Mouse (Mus musculus) gastrocnemius, postnatal 14 days (tissue): ENCODE measurements at regions not wholly inside any gene's neighbourhood (a gene's known extent, or its start where the extent isn't known, plus 50 kb on each side); places are given as distances from the start of the nearest gene placed in this dataset.

Experiments used
- DNase-seq: peaks from one replicate; pipeline ENCODE4 v3.0.0; 2021; ENCODE audit warnings: mixed read lengths
- intact Hi-C: fragments of 180-260 bp; cut with DNase I; formaldehyde crosslinking; loops from one replicate; pipeline ENCODE4 v1.15.1; 2025; ENCODE audit warnings: low total_unique reads

DNA sequence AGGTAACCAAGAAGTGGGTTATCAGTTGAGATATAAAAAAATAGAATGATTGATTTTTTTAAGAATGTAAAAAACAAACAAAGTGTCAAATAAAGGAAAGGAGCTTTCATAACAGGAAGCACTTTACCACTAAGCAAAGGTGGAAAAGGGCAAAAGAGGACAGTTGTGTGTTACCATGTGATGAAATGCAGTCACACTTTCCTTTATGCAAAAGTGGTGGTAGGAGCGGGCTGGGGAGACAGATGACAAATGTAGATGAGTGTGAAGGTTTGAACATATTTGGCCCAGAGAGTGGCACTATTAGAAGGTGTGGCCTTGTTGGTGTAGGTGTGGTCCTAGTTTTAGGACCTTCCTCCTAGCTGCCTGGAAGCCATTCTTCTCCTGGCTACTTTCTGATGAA is 222.6 kb upstream of the Adamts5 start:
- no peak for DNase-seq
- intact Hi-C loops: no loop called here

DNA sequence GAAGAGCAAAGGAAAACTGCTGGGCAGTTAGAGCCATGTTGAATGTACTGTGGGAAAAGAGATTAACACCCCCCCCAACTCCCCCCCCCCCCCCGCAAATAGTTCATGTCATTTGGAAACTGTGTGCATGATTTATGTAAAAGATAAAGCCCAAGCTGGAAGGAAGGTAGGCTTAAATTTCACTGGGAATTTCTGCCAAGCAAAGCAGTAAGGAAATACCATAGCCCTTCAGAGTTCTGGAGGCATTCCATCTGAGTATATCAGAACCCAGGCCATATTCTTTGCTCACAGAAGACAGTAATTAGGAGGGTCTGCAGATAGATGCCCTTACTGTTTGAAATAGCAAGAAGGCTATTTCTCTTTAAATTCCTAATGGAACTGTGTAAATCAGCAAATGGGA is 221.3 kb upstream of the Adamts5 start:
- no peak for DNase-seq
- intact Hi-C loops: no loop called here

DNA sequence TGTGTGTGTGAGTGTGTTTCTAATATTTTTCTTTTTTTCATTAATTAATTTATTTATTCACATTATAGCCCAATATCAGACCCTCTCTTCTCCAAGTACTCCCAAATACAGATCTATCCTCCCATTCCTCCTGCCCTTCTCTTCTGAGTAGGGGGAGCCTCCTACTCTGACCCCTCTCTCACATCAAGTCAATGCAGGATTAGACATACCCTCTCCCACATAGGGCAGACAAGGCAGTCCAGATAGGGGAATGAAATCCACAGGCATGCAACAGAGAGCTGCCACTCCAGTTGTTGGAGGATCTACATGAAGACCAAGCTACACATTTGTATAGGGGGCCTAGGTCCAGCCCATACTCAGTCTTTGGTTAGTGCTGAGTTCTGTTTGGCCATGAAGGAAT is 216.3 kb upstream of the Adamts5 start:
- DNase-seq: no peak
- intact Hi-C loops: no loop called here

DNA sequence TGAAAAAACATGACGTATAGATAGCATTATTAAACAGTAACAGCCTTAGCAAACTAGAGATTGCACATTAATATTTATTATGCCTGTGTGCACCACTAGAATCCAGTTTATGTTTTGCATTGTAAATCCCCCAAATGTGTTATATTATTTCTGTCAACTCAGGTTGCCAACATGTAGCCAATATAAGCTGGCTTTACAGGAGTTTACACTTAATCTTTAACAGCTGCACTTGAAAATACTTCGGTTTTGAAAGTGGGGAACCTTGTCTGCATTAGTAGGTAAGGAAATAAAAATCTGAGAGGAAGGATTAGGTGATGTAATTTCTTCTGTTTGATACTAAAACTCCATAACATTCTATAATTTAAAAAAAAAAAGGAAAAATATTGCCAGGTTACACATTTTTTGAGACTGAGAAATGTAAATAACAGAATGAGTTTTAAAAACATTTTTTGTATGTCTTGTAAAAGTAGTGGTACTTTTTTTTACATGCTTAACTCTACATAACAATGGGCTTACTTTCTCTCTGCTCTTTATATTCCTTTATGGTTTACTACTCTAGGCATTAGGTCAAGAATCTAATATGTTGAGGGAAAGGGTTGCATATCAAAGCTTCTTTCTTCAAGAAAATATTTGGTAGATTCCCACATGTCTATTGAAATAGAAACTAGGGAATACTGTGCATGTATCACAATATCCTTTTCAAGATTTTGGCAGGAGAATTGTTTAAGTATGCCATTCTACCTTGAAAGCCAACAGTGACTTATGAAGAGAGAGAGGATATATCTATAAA is 214.2 kb upstream of the Adamts5 start:
- intact Hi-C loops: no loop called here
- DNase-seq: no peak

DNA sequence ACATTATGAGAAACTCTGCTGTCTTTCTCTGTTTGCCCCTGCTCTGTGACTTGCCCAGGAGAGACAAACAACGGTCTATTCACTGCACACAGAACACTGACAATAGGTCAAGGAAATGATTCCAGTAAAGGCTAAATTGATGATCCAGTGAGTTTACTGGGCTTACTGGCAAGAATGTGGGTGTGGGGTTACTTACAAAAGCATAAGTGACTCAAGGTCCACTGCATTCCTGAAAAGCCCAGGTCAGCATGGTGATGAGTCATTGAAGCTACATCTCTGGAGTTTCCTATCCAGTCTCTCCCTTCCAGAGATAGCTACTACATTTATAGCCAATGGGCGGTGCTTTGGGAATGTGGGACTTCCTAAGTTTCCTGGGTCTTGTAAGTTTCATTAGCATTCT is 192.8 kb upstream of the Adamts5 start:
- intact Hi-C loops: no loop called here
- no peak for DNase-seq

DNA sequence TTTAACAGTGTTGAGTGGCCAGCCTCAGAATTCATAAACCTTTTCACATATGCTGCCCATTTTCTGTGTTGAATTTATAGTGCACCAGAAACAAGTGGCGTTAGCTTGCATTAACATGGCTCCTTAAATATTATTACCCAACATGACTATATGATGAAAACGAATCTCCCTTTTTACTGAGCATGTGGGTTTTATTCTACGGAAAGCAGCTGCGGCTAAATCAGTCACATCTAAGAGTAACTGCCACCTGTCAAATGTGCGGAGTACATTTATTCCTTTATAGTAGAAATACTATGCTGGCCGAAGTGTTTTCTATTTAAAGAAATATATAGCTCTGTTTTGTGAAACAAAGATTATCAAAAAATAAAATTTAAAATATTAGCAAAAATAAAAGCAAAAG is 188.5 kb upstream of the Adamts5 start:
- DNase-seq: no peak
- intact Hi-C loops: no loop called here

DNA sequence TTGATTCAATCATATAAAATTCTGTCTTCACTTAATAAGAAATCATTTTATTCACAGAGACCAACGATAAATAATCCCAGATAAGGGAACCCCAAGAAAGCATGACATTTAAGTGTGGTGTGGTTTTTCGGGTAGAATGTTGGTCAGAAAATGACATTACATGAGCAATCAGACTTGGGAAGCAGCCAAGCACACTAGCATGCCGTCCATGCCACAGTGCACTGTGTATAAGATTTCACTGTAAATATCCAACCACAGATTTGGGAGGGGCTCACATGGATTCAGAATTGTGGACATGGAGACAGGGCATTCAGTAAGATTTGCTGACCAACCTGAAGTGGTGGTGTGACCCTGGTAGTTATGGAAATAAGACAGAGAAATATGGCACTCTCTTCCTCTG is 185.8 kb upstream of the Adamts5 start:
- DNase-seq: no peak
- intact Hi-C loops: no loop called here

DNA sequence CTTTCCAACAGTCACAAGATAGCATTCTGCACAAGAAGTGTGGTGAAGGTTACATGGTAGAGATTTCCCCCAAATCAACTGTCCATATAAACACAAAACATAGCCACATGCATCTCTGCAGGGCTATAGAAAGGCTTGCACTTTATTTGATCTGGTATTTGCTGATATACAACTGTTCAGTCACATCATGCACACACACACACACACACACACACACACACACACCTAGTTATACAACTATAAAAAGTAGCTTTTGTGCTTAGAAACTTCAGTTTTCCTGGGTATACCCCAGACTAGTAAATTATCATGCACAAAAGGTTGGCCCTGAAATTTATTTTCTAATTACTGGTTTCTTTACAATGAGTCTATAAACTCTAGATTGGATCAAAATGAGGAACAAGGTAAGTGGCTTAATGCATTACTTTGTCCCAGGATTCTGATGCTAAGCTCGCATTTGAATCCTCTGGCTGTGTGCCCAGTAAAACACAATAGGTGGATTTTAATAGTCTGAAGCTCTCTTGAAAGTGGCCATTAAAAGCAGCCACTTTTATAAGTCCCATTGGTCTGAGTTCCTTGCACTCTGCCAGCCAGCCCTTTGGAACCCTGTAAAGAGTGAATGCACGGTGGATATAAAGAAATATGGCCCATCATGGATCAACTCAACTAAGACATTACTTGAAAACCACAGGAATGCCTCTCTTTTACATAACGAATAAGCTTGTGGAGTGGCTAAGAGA is 166.2 kb upstream of the Adamts5 start:
- no peak for DNase-seq
- intact Hi-C loops: no loop called here

DNA sequence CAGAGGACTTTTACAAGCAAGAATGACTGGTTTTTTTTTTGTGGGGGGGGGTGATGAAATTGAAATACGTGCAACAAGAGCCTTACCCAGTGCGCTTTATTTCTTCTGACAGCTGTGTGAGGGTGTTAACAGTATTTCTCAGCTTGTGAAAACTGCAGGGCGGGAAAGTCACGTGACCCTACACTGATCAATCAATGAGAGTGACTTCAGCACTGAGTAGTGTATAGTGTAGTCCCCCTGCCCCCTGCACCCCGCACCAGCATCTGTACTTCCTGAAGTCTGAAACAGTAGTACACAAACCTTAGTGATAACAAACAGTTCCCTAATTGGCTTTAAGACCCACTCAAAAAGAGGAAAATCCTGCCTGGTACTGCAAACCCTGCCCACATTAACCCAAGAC is 158.5 kb upstream of the Adamts5 start:
- no peak for DNase-seq
- intact Hi-C loops: no loop called here

DNA sequence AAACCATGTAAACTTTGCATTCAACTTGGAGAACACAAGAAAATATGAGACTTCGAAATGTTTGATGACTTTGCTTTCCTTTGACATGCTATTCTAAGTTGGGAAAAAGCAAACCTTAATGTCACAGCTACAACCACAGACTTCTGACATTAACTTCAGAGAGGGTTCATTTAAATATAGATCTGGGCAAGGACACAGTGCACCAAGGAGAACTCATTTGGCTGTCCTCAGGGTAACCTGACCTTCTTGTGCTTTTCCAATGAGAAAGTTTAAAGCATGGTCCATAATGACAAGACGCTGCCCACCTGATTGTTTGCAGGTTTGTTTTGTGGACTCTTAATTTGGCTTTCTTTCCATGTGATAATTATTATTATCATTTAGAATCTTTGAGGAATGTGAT is 143.1 kb upstream of the Adamts5 start:
- intact Hi-C loops: no loop called here
- no peak for DNase-seq

DNA sequence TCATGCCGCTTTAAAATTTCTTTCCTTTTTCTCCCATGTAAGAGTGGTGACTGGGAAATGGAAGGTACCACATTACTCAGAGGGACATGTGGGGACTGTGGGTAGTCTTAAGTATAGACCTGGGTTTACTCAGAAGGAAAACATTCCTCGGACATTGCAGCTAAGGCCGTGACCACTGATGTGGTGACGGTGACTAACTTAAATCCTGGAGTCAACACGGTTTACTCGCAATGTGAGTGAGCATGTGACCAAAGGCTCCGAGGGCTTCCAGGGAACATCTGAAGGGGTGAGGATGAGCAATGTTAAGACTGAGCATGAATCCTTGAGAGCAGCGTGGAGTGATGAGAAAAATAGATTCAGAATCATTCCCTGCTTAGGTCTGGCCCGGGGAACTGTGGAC is 133.1 kb upstream of the Adamts5 start:
- no peak for DNase-seq
- intact Hi-C loops: no loop called here

DNA sequence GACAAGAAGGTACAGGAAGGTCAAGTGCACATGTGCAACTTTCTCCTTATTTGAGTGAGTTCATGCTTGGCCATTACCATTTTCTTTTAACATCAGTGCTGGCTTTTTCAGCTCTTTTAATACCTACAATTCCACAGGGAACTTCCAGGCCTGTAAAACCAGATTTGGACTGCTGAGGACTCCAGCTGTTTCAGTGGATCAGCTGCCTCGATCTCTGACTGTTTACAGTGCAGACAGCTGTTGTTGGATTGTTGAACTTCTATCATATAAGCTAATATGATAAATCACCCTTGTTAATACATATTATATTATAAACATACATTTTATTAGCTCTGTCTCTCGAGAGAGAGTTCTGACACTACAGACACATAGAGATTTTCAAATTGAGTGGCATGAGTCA is 126.1 kb upstream of the Adamts5 start:
- DNase-seq: no peak
- intact Hi-C loops: no loop called here

DNA sequence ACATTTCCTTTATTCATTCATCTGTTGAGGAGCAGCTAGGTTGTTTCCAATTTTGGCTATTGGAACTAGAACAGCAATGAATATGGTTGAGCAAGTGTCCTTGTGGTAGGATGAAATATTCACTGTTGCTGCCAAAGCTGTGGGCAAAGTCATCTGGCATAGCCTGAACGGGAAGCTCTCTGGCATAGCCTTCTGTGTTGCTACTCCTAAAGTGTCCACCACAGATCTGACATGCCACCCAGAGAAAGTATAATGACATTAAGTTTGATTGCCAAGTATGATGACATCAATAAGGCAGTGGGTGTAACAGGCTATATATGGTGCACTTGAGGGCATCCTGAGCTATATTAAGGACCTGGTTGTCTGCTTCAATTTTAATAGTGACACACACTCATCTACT is 113.7 kb upstream of the Adamts5 start:
- DNase-seq: peak; percentile 15
- intact Hi-C loops: no loop called here

DNA sequence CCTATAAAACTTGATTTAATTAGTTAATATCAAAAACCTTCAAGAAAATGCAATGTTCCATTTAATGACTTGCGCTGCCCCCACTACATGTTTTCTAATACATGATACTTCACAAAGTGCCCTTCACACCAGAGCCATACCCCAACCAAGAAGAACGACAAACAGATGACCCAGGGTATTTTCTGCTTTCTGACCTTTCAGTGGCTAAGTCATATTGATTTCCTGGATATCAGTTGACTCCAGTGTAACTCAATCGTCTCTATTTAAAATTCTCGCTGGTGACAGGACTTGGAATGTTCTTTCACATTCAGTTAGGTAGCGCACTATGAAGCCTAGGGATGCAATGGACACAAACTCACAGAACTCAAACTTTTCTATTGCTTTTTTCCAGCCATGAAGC is 109.4 kb upstream of the Adamts5 start:
- intact Hi-C loops: no loop called here
- DNase-seq: no peak

DNA sequence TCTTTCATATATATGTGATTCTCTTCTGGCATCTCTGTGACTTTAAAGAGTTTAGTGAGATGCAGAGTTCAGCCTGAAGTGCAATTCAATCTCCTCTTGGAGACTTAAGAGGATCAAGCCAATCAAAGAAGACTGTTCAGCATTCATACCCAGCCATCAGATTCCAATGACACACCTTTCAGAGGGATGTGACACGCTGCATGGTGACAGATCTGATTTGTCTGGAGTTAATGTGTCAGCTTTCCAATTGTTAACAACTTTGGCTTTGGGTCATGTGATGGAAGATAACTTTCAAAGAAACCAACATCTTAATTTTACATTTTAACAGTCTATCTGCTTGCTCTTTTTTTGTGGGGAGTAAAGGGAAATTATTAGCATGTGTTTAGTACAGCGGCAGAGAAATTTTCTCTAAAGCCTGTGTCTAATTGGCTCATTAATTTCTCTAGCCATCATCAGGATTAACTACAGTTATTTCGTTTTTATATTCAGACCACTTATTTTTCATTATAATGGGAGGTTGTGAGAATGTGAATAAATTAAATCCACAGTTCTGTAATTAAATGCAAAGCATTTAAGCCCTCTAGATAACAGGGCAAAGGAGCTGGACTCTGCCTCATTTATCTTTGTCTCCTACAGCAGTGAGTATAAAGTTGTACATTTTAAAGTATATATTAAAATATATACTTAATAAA is 108.2 kb upstream of the Adamts5 start:
- no peak for DNase-seq
- intact Hi-C loops: no loop called here

DNA sequence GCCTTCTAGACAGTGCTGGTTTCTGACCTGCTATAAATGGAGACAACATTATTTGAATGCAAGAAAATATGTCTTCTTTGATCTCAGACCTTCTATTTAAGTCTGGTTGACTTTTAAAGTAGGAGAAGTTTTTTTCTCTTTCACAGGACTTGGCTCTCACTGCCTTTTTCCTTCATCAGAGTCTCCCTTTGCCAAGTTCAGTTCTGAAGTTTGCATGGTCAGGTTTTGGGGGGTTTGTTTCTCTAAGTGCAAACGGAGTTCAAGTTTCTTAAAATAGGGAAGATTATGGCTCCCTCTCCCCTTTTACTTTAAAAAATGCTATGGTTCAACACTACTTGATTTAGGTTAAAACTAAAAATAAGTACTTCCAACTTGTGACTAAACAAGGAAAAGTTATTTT is 106.2 kb upstream of the Adamts5 start:
- intact Hi-C loops: no loop called here
- DNase-seq: no peak

DNA sequence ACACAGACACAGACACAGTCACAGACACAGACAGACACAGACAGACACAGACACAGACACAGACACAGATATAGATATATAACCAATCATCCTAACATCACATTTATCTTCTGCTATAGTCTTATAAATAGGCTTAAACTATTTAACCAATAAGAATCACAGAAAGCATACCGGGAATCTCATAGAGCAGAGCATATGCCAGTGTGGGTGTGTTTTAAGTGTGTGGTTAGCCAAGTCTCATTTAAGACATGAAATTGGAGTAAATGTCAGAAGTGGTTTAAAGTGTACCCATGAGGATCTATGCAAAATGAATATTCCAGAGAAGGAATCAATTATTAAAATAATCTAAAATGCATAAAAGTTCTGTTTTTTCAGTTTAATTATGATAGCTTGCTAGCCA is 99.2 kb upstream of the Adamts5 start:
- intact Hi-C loops: no loop called here
- no peak for DNase-seq

DNA sequence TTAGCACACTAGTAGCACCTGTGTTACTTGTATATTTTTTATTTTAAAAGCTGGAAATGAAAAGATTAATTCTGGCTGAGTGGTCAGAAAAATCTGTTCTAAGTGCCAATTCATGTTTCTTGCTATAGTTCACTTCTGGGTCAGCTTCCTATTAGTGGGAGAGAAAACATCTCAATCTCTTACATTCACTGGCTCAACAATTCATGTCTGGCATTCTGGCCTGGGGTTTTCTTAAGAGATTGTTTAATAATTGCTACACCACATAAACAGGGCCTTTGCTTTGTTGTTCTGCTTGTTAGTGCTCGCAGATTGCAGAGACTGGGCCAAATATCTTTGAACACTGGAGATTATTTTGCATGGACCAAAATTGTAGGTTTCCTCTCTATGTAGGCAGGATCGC is 84.2 kb upstream of the Adamts5 start:
- intact Hi-C loops: no loop called here
- no peak for DNase-seq

DNA sequence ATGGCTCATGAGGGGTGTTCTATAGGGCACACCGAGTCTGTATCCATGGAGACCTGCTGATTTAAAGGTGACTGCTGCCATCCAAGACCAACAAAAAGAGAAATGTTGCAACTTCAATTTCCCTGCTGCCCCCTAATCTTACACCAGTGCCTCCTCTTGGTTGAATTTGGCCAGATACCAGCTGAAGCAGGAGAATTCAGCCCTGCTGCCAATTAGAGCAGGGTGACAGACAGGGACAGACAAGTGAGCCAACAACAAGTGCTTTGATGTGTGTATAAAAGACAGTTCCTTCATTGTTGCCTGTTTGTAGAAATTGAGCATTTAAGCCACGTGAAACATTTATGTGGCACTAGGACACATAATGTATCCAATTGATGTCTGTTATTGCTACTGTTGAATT is 75.5 kb upstream of the Adamts5 start:
- intact Hi-C loops: no loop called here

DNA sequence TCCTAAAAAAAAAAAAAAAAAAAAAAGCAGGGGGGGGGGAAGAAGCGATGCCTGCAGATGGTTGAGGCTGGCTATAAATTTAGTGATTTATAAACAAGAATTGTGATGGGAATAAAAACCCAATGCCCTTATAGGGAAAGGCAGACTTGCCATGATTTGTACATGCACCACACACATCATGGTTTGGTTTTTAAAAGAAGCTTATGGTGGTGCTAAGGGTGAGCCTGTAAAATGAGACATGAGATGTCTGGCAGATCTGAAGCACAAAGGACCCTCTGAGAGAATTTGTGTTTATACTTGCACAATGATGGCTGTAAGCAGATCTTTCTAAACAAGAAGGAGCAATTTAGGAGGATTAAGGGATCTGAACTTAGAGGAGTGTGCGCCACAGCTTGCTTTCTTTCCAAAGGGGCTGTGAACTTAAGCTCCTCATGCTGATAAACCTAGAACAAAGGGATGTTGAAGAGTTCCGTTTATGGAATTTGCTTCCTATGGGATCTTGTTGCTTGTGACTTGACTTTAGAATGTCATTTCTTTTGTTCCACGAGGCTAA is 65.3 kb upstream of the Adamts5 start:
- intact Hi-C loops: no loop called here
- no peak for DNase-seq

More for the DNA sequence above, 75.5 kb upstream of the Adamts5 start:
- peak; percentile 21 for DNase-seq

DNA sequence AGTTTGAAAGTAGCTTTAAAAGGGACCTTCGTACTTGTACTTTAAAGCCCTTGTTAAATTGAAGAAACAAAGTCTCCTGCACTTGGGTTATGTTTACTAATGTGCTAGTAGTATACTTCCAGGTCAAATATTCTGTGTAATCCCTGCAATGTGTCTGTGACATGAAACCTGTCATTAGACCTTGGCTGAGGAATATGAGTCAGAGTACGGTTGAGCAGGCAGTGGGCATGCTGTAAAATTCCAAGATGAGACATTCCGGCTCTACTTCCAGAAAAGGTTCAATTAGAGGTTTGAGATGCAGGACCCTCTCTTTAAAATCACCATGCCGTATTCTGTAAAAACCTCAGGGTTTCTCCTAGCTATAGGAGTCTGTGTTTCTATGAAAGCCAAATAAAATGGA is 64.6 kb upstream of the Adamts5 start:
- intact Hi-C loops: no loop called here
- no peak for DNase-seq
